Mouse (Mus musculus) bone marrow macrophage, adult 2 months (primary cell): ENCODE measurements around the gene Phka2. TPM values are rescaled to one million over a fixed set of nuclear protein-coding genes. Genes with fewer than 3 reads are reported as not detected.

Source experiments
- H3K27ac ChIP-seq: 2 replicates; pipeline ENCODE4 v1.5.1; 2012; ENCODE audit warnings: low read depth, low read length; ENCODE audit not compliant: insufficient read depth
- H3K4me1 ChIP-seq: 2 replicates; pipeline ENCODE4 v1.6.1; 2012; ENCODE audit warnings: low read length; ENCODE audit not compliant: control insufficient read depth, insufficient read depth
- H3K4me3 ChIP-seq: 2 replicates; pipeline ENCODE4 v1.5.1; 2012; ENCODE audit warnings: mild to moderate bottlenecking, low read length, moderate library complexity; ENCODE audit not compliant: insufficient read depth
- CTCF ChIP-seq: IDR thresholded peaks from 2 replicates; pipeline ENCODE4 v1.5.1; 2012; ENCODE audit warnings: low read depth, mild to moderate bottlenecking, low read length, moderate library complexity
- POLR2A ChIP-seq: IDR thresholded peaks from 2 replicates; pipeline ENCODE4 v1.6.1; 2012; ENCODE audit warnings: mild to moderate bottlenecking, low read depth, low read length, borderline replicate concordance
- polyA plus RNA-seq: library from polyadenylated mRNA; stranded (reverse); fragments of >200 nt; gene quantifications from 2 replicates; pipeline ENCODE4 v1.2.4, GENCODE M21; 2012; ENCODE audit not compliant: missing spikeins, insufficient read depth, insufficient read length

Phka2 gene
- 119 and 143 TPM in 2 replicates for polyA plus RNA-seq

GRCm38 (mm10) chrX:160502048-160503041, at the start of gene Phka2:
TSS of gene Phka2 (plus strand) at chrX:160502166.
- Histone ChIP-seq H3K4me1 (peaks cover 10% of the 10 kb centered on the region), H3K4me3 (peak within 1 kb of the TSS; percentile 85), H3K27ac (peak within 1 kb of the TSS; percentile 92)
- TF ChIP-seq CTCF (no peak), POLR2A (no peak)

- TF ChIP-seq CTCF: no peak
- no peak for TF ChIP-seq POLR2A
- Histone ChIP-seq H3K4me1 (no peaks in the 10 kb centered on the region), H3K27ac (no peak overlapping the region), H3K4me3 (no peak overlapping the region)
Measured at GRCm38 (mm10) chrX:160455686-160456085, 46.3 kb upstream of the Phka2 start.

- TF ChIP-seq POLR2A: no peak
- no peak for TF ChIP-seq CTCF
- H3K4me1 ChIP-seq: no peaks in the 10 kb centered on the region
- H3K27ac ChIP-seq: no peak overlapping the region
- H3K4me3 ChIP-seq: no peak overlapping the region
Measured at GRCm38 (mm10) chrX:160471257-160471786, 30.6 kb upstream of the Phka2 start.

GRCm38 (mm10) chrX:160489784-160490183, 12.2 kb upstream of the Phka2 start:
- Histone ChIP-seq H3K27ac (no peak overlapping the region), H3K4me3 (no peak overlapping the region), H3K4me1 (peaks cover 3% of the 10 kb centered on the region; the same call in 1 of the 2 replicates)
- no peak for TF ChIP-seq CTCF
- no peak for TF ChIP-seq POLR2A

GRCm38 (mm10) chrX:160494333-160494732, 7.6 kb upstream of the Phka2 start:
- Histone ChIP-seq H3K4me3 (no peak overlapping the region), H3K27ac (no peak overlapping the region), H3K4me1 (peaks cover 6% of the 10 kb centered on the region)
- no peak for TF ChIP-seq CTCF
- no peak for TF ChIP-seq POLR2A

- no peak overlapping the region for H3K27ac ChIP-seq
- TF ChIP-seq POLR2A (no peak), CTCF (no peak)
- H3K4me3 ChIP-seq: no peak overlapping the region
- H3K4me1 ChIP-seq: peaks cover 6% of the 10 kb centered on the region
Measured at GRCm38 (mm10) chrX:160494921-160495320, 7.0 kb upstream of the Phka2 start.

GRCm38 (mm10) chrX:160496473-160496872, 5.5 kb upstream of the Phka2 start:
- no peak overlapping the region for H3K27ac ChIP-seq
- peaks cover 6% of the 10 kb centered on the region for H3K4me1 ChIP-seq
- no peak for TF ChIP-seq CTCF
- TF ChIP-seq POLR2A: no peak
- no peak overlapping the region for H3K4me3 ChIP-seq

- Histone ChIP-seq H3K4me3 (no peak overlapping the region), H3K4me1 (peaks cover 5% of the 10 kb centered on the region), H3K27ac (no peak overlapping the region)
- no peak for TF ChIP-seq POLR2A
- TF ChIP-seq CTCF: no peak
Measured at GRCm38 (mm10) chrX:160501095-160501494, 871 bp upstream of the Phka2 start.

- peak overlapping the region; percentile 85 for H3K4me3 ChIP-seq
- peaks cover 5% of the 10 kb centered on the region for H3K4me1 ChIP-seq
- TF ChIP-seq CTCF (no peak), POLR2A (no peak)
- H3K27ac ChIP-seq: 0 out of 2 replicates have a peak overlapping the region, but pooled peaks have one; percentile 12
Measured at GRCm38 (mm10) chrX:160501687-160502047, 299 bp upstream of the Phka2 start.

GRCm38 (mm10) chrX:160509046-160509445, 7.1 kb downstream of the Phka2 start:
- no peak for TF ChIP-seq CTCF
- TF ChIP-seq POLR2A: no peak
- H3K27ac ChIP-seq: peak overlapping the region; percentile 89

More at GRCm38 (mm10) chrX:160509046-160509445, 7.1 kb downstream of the Phka2 start:
- H3K4me3 ChIP-seq: no peak overlapping the region
- H3K4me1 ChIP-seq: peaks cover 22% of the 10 kb centered on the region
